Mouse (Mus musculus): ENCODE results near the gene Ap2a2.
"Not testable (repeated sequence)": the region's sequence is repeated elsewhere in the genome, so short reads cannot be mapped to it uniquely, and the experiment has no call there.

Ap2a2 gene

DNA sequence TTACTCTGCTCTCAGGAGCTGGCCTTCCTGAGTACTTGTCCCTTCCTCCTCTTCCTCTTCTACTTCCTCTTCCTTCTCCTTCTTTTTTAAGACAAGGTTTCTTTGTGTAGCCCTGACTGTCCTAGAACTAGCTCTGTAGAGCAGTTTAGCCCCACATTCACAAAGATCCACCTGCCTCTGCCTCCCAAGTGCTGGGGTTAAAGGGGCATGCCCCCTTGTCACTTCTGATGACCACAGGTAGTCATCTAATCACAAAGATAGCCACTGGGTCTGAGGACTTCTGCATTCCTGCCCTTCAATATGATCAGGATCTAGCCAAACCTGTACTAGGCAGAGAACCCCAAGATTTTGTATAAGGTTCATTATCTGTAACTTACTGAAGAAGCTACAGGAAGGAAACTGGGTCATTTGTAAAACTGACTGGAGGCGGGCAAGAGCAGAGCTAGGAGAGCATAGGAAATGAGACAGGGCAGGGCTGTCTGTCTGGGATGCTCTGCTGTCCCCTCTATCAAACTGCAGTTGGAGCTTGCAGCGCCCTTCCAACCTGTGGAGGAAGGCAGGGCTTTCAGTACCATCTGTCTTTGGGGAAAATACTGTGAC, 2.1 kb upstream of the Ap2a2 start:
- DNase-seq (ENCODE audit: low spot score in 2 of 2): no peak

DNA sequence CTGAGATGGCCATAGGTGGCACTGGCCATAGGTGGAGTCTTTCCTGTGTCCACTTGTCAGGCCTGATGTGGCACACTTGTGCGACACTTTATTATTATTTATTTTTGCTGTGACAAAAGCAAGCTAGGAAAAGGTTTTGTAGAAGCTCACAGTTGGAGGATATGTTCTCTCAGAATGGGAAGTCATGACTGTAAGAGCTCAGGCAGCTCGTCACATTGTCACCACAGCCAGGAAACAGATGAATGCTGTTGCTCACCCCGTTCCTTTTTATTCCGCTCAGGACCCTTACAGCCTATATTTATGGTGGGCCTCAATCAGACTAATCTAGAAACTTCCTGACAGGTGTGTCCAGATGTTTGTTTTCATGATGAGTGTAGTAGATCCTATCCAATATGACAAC, 1.5 kb upstream of the Ap2a2 start:
- DNase-seq (ENCODE audit: low spot score in 2 of 2): no peak

DNA sequence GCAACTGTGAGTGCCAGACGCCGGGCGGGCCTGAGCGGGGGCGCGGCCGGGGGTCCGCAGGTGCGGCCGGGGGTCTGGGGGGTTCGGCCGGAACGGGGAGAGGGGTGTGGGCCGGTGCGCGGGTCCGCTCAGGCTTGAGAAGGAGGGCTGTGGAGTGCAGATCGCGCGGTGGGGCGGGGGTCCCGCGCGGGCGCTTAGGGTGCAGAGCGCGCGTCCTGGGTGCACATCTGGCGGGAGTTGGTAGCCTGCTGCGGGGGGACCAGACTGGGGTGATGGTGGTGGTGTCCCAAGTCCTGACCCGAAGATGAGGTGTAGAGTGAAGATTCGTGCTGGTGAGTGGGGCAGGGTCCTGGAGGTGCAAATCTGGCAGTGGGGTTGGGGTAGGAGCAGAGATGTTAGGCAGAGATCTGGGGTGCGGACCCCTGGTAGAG, 463 bp downstream of the Ap2a2 start:
- DNase-seq (ENCODE audit: low spot score in 2 of 2): no peak

GRCm38 (mm10) chr7:141562852-141563427, 967 bp downstream of the Ap2a2 start:
- peak; percentile 66 to 72 for DNase-seq (ENCODE audit: low spot score in 2 of 2)

GRCm38 (mm10) chr7:141564561-141564960, 2.6 kb downstream of the Ap2a2 start:
- DNase-seq (ENCODE audit: low spot score in 2 of 2): no peak

- no peak for DNase-seq (ENCODE audit: low spot score in 2 of 2)
These were observed 4.6 kb downstream of the Ap2a2 start for GRCm38 (mm10) chr7:141566587-141566986.

- DNase-seq (ENCODE audit: low spot score in 2 of 2): no peak
These were observed 7.4 kb downstream of the Ap2a2 start for GRCm38 (mm10) chr7:141569283-141569803.

- DNase-seq (ENCODE audit: low spot score in 2 of 2): no peak
These were observed 7.9 kb downstream of the Ap2a2 start for GRCm38 (mm10) chr7:141569916-141570315.

DNA sequence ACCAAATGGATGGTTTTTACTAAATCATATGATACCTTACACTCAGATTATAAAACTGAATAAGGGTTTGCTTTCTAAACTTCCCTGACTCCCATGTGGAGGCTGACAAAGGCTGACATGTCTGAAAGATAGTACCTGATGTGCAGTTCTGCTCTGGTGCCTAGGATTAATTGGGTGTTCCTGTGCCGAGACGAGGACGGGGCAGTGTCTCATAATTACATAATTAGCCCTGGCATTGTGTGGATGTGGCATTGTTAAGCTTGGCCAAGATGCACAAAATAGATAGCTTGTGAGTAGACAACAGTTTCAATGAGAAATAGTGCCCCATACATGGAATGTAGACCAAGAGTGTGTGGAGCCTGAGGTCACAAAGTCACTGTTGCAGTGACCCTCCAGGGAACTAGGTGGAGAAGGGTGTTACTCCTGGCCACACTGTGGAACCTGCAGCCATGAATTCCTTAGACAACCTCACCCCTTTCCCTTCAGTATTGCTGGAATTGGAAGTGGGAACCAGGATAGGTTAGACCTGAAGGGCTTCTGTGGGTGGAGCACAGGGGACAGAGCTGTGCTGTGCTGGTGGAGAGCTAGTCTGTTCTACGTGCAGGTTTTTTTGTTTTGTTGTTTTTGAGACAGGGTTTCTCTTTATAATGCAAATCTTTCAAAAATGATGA, 8.8 kb downstream of the Ap2a2 start:
- no peak for DNase-seq (ENCODE audit: low spot score in 2 of 2)

- no peak for DNase-seq (ENCODE audit: low spot score in 2 of 2)
These were observed 12.1 kb downstream of the Ap2a2 start for GRCm38 (mm10) chr7:141574041-141574440.

DNA sequence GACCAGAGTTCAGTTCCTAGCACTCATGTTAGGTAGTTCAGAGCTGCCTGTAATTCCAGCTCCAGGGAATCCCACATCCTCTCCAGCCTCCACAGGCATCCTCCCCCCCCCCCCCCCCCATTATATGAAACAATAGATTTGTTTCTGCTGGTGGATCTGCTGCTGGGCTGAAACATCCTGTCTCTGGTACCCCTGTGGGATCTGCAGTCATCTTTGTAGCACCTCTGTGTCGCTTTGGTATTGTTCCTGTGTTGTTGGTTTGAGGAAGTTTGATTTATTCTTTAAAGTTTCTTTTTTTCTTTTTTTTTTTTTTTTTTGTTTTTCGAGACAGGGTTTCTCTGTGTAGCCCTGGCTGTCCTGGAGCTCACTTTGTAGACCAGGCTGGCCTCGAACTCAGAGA, 13.5 kb downstream of the Ap2a2 start:
- no peak for DNase-seq (ENCODE audit: low spot score in 2 of 2)

- no peak for DNase-seq (ENCODE audit: low spot score in 2 of 2)
These were observed 15.8 kb downstream of the Ap2a2 start for GRCm38 (mm10) chr7:141577801-141578200.

GRCm38 (mm10) chr7:141578511-141578910, 16.5 kb downstream of the Ap2a2 start:
- no peak for DNase-seq (ENCODE audit: low spot score in 2 of 2)

DNA sequence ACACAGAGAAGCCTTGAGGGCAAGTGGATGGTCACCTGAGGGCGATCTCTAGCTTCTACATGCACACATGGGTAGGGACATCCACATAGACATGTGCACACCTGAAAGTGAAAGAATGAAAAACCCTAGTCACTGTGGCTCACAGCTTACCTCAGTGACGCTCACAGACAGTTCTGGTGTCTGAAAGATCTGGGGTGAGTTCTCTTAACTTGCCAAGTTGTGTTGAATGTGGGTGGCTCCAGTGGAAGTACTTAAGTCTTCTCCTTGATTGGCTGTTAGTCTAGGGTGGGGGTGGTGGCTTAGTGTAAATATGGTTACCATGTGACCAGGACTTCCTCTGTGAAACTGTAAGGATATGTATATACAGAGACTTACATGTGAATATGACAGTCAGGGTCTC, 17.0 kb downstream of the Ap2a2 start:
- no peak for DNase-seq (ENCODE audit: low spot score in 2 of 2)

- no peak for DNase-seq (ENCODE audit: low spot score in 2 of 2)
These were observed 19.4 kb downstream of the Ap2a2 start for GRCm38 (mm10) chr7:141581323-141581722.

GRCm38 (mm10) chr7:141584048-141584841, 22.3 kb downstream of the Ap2a2 start:
- DNase-seq (ENCODE audit: low spot score in 2 of 2): no peak

GRCm38 (mm10) chr7:141585288-141585687, 23.3 kb downstream of the Ap2a2 start:
- no peak for DNase-seq (ENCODE audit: low spot score in 2 of 2)

- DNase-seq (ENCODE audit: low spot score in 2 of 2): no peak
These were observed 23.9 kb downstream of the Ap2a2 start for GRCm38 (mm10) chr7:141585881-141586280.

- DNase-seq (ENCODE audit: low spot score in 2 of 2): no peak
These were observed 26.9 kb downstream of the Ap2a2 start for GRCm38 (mm10) chr7:141588890-141589289.

- not testable (repeated sequence) for DNase-seq (ENCODE audit: low spot score in 2 of 2)
These were observed 28.3 kb downstream of the Ap2a2 start for GRCm38 (mm10) chr7:141590249-141590648.

DNA sequence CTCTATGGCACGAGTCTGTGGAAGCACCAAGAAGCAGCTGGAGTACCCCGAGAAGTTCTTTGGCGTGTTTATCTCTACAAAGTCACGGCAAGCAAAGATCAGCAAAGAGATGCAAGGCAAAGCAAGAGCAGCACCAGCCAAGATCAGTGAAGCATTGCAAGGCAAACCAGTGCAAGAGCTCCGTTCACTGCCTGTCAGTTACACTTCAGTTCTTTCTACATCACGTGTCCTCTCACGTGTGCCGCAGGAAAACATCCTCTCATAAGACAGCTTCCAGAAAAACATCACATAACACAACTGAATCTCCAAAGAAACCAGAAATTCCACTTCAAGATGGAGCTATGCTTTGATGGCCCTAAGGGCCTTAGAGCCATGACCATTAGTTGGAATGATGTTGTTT, 29.0 kb downstream of the Ap2a2 start:
- no peak for DNase-seq (ENCODE audit: low spot score in 2 of 2)

- no peak for DNase-seq (ENCODE audit: low spot score in 2 of 2)
These were observed 30.1 kb downstream of the Ap2a2 start for GRCm38 (mm10) chr7:141592096-141592495.
